Mouse (Mus musculus) embryonic facial prominence, embryonic 10.5 days (tissue): ENCODE data around the gene Cdc42ep4. TPM values are rescaled to one million over a fixed set of nuclear protein-coding genes. Genes with fewer than 3 reads are reported as not detected.

Source experiments
- DNase-seq: peaks from one replicate; pipeline ENCODE4 v3.0.0-alpha.2; 2017; ENCODE audit warnings: low spot score
- H3K27ac ChIP-seq: fragments of 300-500 bp; sonication (generic); replicated peaks from 2 replicates; pipeline ENCODE4 v1.5.1; 2016; ENCODE audit warnings: mild to moderate bottlenecking
- H3K27me3 ChIP-seq: fragments of 300-500 bp; sonication (generic); replicated peaks from 2 replicates; pipeline ENCODE4 v1.6.1; 2016; ENCODE audit warnings: low read depth, mild to moderate bottlenecking; ENCODE audit not compliant: poor library complexity, severe bottlenecking
- H3K36me3 ChIP-seq: fragments of 300-500 bp; sonication (generic); replicated peaks from 2 replicates; pipeline ENCODE4 v1.6.1; 2016; ENCODE audit warnings: mild to moderate bottlenecking, moderate library complexity
- H3K4me1 ChIP-seq: fragments of 300-500 bp; sonication (generic); 2 replicates; pipeline ENCODE4 v1.6.1; 2016
- H3K4me3 ChIP-seq: fragments of 300-500 bp; sonication (generic); 2 replicates; pipeline ENCODE4 v1.5.1; 2016; ENCODE audit warnings: mild to moderate bottlenecking, moderate library complexity
- H3K9me3 ChIP-seq: fragments of 300-500 bp; sonication (generic); 2 replicates; pipeline ENCODE4 v1.6.1; 2016; ENCODE audit warnings: mild to moderate bottlenecking
- WGBS: fragments of 180-500 bp; shearing (Covaris S2); methylation state at CpG from one replicate; pipeline ENCODE4 v1.1.7; 2016; 5-methylcytosine and 5-hydroxymethylcytosine counted together
- polyA plus RNA-seq: library from polyadenylated mRNA; unstranded; fragments of >200 nt; fragmentation: Nextera tagmentation; extraction: Ambion mirVana; gene quantifications from 2 replicates; pipeline ENCODE4 v1.2.1, GENCODE M21; 2016

The Cdc42ep4 gene
- polyA plus RNA-seq, 1 experiment from 2014 or later, result 117 TPM

DNA sequence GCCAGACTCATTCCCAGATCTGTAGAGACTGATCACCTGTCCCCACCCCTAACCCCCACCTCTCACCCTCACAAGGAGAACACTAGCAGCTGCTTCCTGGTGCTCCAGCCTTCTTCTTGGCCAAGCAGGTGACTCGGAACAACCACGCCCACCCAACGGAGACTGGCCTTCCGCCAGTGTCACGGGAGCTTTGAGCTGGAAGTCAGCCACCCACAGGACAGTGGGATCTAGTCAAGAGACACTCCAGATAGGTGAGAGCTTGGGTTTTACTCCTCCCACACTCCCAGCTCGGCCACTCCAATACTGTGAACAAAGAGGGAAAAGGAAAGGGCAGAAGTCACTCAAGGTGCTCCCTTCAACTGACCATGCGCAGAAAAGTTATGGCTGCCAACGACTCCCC is 12.5 kb downstream of the Cdc42ep4 start:
- no peaks in the 10 kb centered on the region for H3K27me3 ChIP-seq
- DNase-seq, result no peak
- 93% methylated on average over 8 of the region's 8 CpGs for WGBS
- no peak overlapping the region for H3K4me3 ChIP-seq
- no peak overlapping the region for H3K27ac ChIP-seq
- H3K4me1 ChIP-seq, result peaks cover 61% of the 10 kb centered on the region
- H3K9me3 ChIP-seq, result peaks cover 11% of the 10 kb centered on the region; the same call in 1 of the 2 replicates
- peaks cover 97% of the 10 kb centered on the region for H3K36me3 ChIP-seq

DNA sequence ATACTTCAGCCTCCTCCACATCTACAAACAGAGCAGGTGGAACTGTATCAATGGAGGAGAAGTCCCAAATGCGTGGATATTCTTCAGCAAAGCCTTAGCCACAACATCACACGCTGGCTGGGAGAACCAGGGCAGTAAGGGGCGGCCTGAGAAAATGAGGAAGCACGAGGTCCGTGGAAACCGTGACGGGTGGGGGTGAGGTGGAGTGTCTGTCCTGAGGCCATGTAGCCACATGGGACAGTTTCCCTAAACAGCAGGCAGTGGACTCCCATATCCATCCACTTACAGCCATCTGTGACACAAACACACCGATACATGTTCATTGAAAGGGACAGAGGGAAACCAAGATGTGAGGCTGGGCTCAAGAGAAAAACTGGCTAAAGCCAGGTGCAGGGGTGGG is 13.8 kb downstream of the Cdc42ep4 start:
- H3K27ac ChIP-seq, result no peak overlapping the region
- H3K4me1 ChIP-seq, result peaks cover 74% of the 10 kb centered on the region
- DNase-seq, result no peak
- peaks cover 3% of the 10 kb centered on the region; the same call in 1 of the 2 replicates for H3K9me3 ChIP-seq
- no peaks in the 10 kb centered on the region for H3K27me3 ChIP-seq
- no peak overlapping the region for H3K4me3 ChIP-seq
- H3K36me3 ChIP-seq, result peaks cover 97% of the 10 kb centered on the region
- 79% methylated on average over 8 of the region's 8 CpGs for WGBS

DNA sequence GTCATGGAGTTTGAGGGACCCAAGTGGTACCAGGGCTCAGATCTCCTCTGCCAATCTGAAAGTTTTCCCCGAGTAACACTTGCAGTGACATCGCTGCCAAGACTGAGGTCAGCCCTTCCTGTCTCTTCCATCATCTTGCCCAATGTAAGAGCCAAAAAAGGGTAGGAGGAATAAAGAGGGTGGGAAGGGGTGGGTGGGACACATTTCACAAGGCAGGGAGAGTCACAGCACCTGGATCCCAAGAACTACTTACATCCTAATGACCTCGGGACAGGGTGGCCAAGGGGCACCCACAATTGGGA is 14.2 kb downstream of the Cdc42ep4 start:
- peaks cover 96% of the 10 kb centered on the region for H3K36me3 ChIP-seq
- no peak overlapping the region for H3K27ac ChIP-seq
- no peak overlapping the region for H3K4me3 ChIP-seq
- H3K4me1 ChIP-seq, result peaks cover 78% of the 10 kb centered on the region
- H3K9me3 ChIP-seq, result no peaks in the 10 kb centered on the region
- 90% methylated on average over 3 of the region's 3 CpGs for WGBS
- no peaks in the 10 kb centered on the region for H3K27me3 ChIP-seq
- no peak for DNase-seq

DNA sequence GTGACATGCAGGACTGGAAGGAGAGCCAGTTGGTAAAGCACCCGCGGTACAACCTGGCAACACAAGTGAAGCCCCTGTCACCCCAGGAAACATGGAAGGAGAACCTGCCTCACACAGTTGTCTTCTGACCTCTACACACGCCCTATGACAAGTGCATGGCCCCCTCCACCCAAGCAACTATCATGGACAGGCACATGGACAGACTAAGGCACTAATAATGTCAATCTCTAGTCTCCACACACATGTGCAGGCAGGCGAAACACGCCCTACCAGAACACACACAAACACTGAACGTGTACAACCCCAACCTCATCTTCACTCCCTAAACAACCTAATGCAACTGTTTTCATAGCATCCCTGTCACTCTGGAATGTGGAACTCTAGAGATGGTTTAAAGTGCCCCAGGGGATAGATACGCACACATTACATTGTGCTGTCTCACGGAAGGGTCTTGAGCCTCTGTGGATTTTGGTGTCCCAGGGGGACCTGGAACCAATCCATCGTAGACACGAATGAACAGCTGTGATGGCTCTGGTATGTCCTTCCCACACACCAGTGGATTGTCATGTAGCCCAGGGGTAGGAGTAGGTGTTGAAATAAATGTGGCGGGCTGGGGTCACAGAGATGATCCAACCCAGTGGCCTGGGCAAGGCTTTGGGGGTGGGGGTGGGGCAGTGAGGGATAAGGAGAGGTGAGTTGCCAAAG is 14.7 kb downstream of the Cdc42ep4 start:
- Histone ChIP-seq H3K9me3 (no peaks in the 10 kb centered on the region), H3K27ac (no peak overlapping the region), H3K4me3 (no peak overlapping the region), H3K36me3 (peaks cover 92% of the 10 kb centered on the region), H3K27me3 (no peaks in the 10 kb centered on the region), H3K4me1 (peaks cover 82% of the 10 kb centered on the region)
- DNase-seq, result no peak
- 78% methylated on average over 11 of the region's 11 CpGs for WGBS

DNA sequence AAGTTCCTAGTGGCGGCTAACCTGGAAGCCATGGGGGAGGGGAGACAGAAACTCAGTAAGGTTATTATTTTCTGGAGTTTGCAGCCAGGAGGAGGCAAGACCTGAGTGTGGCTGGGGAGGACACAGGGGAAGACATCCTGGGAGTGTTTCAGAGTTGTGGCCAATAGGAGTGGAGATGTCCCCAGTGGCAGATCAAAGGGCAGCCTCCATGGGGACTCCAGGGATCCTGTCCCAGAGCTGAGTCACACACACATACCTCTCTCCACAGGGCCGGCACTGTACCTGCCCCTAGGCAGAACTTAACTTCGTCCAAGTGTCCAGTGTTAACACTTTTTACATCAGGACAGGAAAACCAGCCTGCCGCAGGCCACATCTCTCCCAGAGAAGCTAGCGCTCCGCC is 16.5 kb downstream of the Cdc42ep4 start:
- H3K27me3 ChIP-seq, result no peaks in the 10 kb centered on the region
- no peaks in the 10 kb centered on the region for H3K9me3 ChIP-seq
- no peak for DNase-seq
- peaks cover 95% of the 10 kb centered on the region for H3K4me1 ChIP-seq
- no peak overlapping the region for H3K4me3 ChIP-seq
- H3K36me3 ChIP-seq, result peaks cover 91% of the 10 kb centered on the region
- 66% methylated on average over 6 of the region's 6 CpGs for WGBS
- H3K27ac ChIP-seq, result no peak overlapping the region

DNA sequence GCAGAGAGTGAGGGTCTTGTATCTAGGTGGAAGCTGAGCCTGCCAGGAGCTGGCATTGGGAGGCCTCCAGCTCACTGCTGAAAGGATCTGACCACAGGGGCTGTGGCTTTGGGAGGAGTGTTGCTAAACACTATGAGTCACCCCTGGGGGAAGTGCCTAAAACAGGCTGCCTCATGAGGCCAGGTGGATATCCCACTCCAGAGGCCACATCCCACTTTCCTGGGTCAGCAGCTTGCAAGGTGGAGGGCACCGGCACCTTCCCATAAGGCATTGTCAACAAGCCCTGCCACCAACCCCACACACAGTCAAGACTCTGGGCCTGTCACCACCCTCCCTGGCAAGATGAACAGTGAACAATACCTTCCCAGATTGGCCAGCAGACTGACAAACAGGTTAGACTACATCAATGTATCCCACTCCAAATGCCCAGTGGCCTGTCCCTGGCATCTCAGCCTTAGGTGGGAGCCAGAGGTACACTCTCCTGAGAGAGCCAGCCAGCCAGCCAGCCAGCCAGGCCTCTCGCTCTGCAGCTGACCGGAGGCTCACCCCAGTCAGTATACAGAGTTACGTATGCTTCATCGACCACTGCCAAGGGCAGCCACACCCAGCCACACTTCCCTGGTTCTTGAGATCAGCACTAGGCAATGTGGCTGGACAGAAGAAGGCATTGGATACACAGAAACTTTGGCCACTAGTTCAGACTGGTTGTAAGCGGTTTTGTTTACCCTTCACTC is 17.9 kb downstream of the Cdc42ep4 start:
- no peak for DNase-seq
- H3K4me1 ChIP-seq, result peaks cover 95% of the 10 kb centered on the region
- no peaks in the 10 kb centered on the region for H3K9me3 ChIP-seq
- 79% methylated on average over 6 of the region's 6 CpGs for WGBS
- no peaks in the 10 kb centered on the region for H3K27me3 ChIP-seq
- H3K36me3 ChIP-seq, result peaks cover 91% of the 10 kb centered on the region
- no peak overlapping the region for H3K4me3 ChIP-seq
- no peak overlapping the region; the same call in 1 of the 2 replicates for H3K27ac ChIP-seq

DNA sequence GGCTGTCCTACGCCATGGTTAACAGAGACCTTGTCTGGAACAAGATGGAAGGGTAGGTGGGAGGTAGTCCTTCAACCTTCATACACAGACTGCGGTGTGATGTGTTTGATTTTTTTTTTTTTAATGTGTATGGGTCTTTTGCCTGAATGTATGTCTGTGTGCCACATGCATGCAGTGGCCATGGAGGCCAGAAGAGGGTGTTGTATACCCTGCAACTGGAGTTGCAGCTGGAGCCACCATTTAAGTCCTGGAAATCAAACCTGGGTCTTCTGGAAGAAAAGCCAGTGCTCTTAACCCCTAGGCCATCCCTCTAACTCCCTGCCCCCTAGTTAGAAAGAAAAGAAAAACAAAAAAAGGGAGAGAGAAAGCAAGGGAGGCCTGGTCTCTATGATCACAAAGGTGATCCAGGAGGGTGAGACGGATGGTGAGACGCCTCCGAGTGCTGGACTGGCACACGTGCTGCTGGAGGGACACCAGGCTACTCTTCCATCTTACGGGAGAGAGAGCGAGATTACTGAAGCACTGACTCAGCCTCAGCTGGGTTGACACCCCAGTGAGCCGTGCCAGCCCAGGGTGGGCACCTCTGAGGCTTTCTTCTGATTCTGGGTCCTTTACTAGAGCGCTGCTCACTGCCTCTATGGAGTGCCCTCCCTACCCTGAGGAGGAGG is 19.6 kb downstream of the Cdc42ep4 start:
- H3K27ac ChIP-seq, result no peak overlapping the region
- 91% methylated on average over 10 of the region's 10 CpGs for WGBS
- H3K27me3 ChIP-seq, result no peaks in the 10 kb centered on the region
- DNase-seq, result no peak
- H3K4me3 ChIP-seq, result no peak overlapping the region
- H3K4me1 ChIP-seq, result peaks cover 95% of the 10 kb centered on the region
- peaks cover 93% of the 10 kb centered on the region for H3K36me3 ChIP-seq
- H3K9me3 ChIP-seq, result no peaks in the 10 kb centered on the region

DNA sequence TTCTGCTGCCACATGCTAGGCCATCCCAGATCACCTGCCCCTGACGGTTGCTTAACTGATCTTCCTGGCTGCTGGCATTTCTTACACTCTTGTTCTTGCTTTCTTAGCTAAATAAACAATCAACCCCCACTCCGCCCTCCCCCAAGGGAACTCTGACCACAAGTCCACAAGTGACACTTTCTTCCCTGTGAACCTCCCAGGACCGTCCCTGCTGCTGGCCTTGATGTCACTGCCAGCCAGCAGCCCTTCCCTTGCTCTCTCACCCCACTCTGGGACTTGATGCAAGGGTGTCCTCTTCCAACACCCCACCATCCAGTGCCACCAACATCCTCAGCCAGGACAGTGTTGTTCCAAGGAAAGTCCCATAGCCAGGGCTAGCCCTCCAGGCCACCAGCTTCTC is 20.8 kb downstream of the Cdc42ep4 start:
- no peaks in the 10 kb centered on the region for H3K27me3 ChIP-seq
- no peaks in the 10 kb centered on the region for H3K9me3 ChIP-seq
- H3K4me3 ChIP-seq, result no peak overlapping the region
- peaks cover 92% of the 10 kb centered on the region for H3K4me1 ChIP-seq
- H3K27ac ChIP-seq, result no peak overlapping the region
- peaks cover 93% of the 10 kb centered on the region for H3K36me3 ChIP-seq
- DNase-seq, result no peak
- 70% methylated on average over 3 of the region's 3 CpGs for WGBS

DNA sequence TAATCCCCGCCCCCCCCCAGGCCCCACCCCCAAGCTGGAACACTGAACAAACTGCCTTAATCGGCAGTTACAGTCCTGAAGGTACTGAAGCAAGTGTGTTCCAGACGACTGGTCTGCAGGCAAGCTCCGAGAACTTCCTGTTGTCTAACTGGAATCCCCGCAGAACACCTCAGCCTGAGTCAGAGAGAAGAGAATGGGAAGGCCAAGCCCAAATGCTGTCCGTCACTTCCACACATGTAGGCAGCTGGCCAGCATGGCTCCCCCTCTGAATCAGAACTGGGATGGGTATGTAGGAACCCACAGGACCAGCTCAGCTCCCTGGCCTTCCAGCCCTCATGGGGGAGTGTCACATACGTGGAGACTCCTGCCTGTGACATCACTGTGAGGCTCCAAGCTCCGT is 21.8 kb downstream of the Cdc42ep4 start:
- WGBS, result 49% methylated on average over 8 of the region's 8 CpGs
- Histone ChIP-seq H3K36me3 (peaks cover 94% of the 10 kb centered on the region), H3K9me3 (no peaks in the 10 kb centered on the region), H3K4me3 (no peak overlapping the region), H3K27me3 (no peaks in the 10 kb centered on the region), H3K27ac (0 out of 2 replicates have a peak overlapping the region, but pooled peaks have one; percentile 27), H3K4me1 (peaks cover 92% of the 10 kb centered on the region)
- DNase-seq, result no peak

DNA sequence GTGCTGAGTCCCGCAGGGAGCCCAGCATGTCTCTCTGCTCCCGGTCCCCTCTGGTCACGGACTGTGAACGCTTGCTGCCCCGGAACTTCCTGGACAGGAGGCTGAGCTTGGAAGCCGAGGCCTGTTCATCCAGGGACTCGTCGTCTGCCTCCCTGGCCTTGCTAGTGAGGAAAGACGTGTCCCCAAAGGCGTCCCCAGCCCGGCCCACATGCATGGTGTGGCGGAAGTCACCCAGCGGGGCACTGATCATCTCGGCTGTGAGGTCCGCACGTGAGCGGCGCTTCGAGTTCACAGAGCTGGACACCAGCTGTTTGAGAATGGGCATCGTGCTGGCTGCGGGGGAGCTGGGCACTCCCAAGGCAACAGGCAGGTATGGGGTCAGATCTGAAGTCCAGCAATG is 22.4 kb downstream of the Cdc42ep4 start:
- H3K27me3 ChIP-seq, result no peaks in the 10 kb centered on the region
- H3K27ac ChIP-seq, result no peak overlapping the region
- no peak for DNase-seq
- peaks cover 85% of the 10 kb centered on the region for H3K4me1 ChIP-seq
- no peak overlapping the region for H3K4me3 ChIP-seq
- peaks cover 94% of the 10 kb centered on the region for H3K36me3 ChIP-seq
- WGBS, result 76% methylated on average over 21 of the region's 21 CpGs
- H3K9me3 ChIP-seq, result no peaks in the 10 kb centered on the region

DNA sequence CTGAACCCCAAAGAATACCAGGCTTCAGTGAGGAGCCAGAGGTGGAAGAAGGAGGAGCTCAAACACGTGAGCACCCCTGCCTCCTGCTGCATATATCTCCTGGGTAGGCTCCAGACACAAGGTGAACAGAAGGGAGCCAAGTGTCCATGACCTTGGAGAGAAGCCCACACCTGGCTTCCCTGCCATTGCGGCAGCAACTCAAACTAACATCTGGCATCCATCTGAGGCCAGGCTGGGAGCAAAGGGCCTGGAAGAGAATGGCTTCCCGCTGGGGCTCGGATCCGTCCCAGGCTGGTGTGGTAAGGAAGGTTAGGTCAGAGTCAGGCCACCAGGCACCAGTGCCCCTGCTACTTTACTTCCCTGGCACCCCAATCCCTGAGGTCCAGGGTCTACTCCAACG is 23.7 kb downstream of the Cdc42ep4 start:
- H3K4me1 ChIP-seq, result peaks cover 72% of the 10 kb centered on the region
- peak; percentile 66 for DNase-seq
- no peaks in the 10 kb centered on the region for H3K27me3 ChIP-seq
- H3K4me3 ChIP-seq, result no peak overlapping the region
- no peaks in the 10 kb centered on the region for H3K9me3 ChIP-seq
- H3K27ac ChIP-seq, result no peak overlapping the region; the same call in 1 of the 2 replicates
- 45% methylated on average over 6 of the region's 6 CpGs for WGBS
- peaks cover 94% of the 10 kb centered on the region for H3K36me3 ChIP-seq

DNA sequence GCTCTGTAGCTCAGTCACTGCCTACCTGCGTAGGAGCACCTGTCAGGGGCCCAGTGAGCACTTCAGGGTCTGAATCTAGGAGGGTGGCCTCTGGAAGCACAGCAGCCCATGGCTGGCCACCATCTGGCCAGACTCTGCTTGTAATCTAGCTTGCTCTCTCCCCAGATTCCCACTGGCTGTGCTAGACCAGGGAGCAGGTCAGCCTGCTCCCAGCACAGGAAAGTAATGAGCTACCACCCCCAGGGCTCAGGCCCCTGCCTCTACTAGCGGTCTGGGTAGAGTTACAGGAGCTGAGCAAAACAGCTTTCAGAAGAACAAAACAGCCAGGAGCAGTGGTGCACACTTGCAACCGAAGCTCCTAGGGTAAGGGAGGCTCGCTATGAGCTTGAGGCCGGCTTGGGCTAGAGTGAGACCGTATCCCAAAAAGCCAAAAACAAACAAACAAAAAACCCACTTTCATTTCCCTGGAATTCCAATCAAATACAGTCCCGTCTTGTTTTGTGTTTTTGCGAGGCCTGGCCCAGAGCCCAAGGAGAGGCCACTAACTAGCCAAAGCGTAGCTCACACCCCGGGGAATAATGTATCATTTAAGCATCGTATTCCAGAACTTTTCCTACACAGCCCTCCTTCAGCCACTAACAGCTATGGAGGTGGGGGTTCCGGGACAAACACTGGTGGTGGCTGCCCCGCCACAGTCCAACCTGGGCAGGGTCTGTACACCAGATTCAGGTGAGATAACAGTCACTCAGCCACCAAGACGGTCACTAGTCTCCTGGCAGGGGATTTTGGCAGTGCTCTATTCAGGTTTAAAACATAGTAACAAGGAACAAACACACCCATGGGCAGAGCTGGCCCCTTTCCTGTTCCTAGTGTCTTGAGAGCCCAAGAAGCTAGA is 24.4 kb downstream of the Cdc42ep4 start:
- peak overlapping the region; percentile 37; the same call in 1 of the 2 replicates for H3K27ac ChIP-seq

More for the DNA sequence above, 24.4 kb downstream of the Cdc42ep4 start:
- no peak for DNase-seq
- H3K9me3 ChIP-seq, result no peaks in the 10 kb centered on the region
- no peaks in the 10 kb centered on the region for H3K27me3 ChIP-seq
- H3K4me1 ChIP-seq, result peaks cover 68% of the 10 kb centered on the region
- 75% methylated on average over 14 of the region's 14 CpGs for WGBS
- H3K36me3 ChIP-seq, result peaks cover 93% of the 10 kb centered on the region
- H3K4me3 ChIP-seq, result no peak overlapping the region
